Mouse (Mus musculus) kidney, embryonic 16.5 days (tissue): ENCODE results near the gene Bcorl1. TPM values are rescaled to one million over a fixed set of nuclear protein-coding genes. Genes with fewer than 3 reads are reported as not detected.

Experiments
- ATAC-seq: fragments of 200-750 bp; cut with Nextera tagmentation; 2 replicates; pipeline ENCODE4 v1.8.0; 2017; ENCODE audit warnings: moderate TSS enrichment; ENCODE audit not compliant: low FRiP score, low TSS enrichment
- H3K27ac ChIP-seq: fragments of 300-500 bp; sonication (generic); 2 replicates; pipeline ENCODE4 v1.5.1; 2014; ENCODE audit warnings: low read length
- H3K27me3 ChIP-seq: fragments of 300-500 bp; sonication (generic); 2 replicates; pipeline ENCODE4 v1.6.1; 2014; ENCODE audit warnings: low read length, control low read depth, mixed read lengths; ENCODE audit not compliant: insufficient read depth
- H3K36me3 ChIP-seq: fragments of 300-500 bp; sonication (generic); 2 replicates; pipeline ENCODE4 v1.6.1; 2014; ENCODE audit warnings: low read length, control low read depth, mixed read lengths; ENCODE audit not compliant: insufficient read depth
- H3K4me1 ChIP-seq: fragments of 300-500 bp; sonication (generic); 2 replicates; pipeline ENCODE4 v1.6.1; 2014; ENCODE audit warnings: low read length, control low read depth, mixed read lengths; ENCODE audit not compliant: insufficient read depth
- H3K4me2 ChIP-seq: fragments of 300-500 bp; sonication (generic); replicated peaks from 2 replicates; pipeline ENCODE4 v1.6.1; 2014; ENCODE audit warnings: low read depth, low read length
- H3K4me3 ChIP-seq: fragments of 300-500 bp; sonication (generic); 2 replicates; pipeline ENCODE4 v1.5.1; 2014; ENCODE audit warnings: mild to moderate bottlenecking, low read length
- H3K9ac ChIP-seq: fragments of 300-500 bp; sonication (generic); replicated peaks from 2 replicates; pipeline ENCODE4 v1.6.1; 2014; ENCODE audit warnings: low read length
- H3K9me3 ChIP-seq: fragments of 300-500 bp; sonication (generic); 2 replicates; pipeline ENCODE4 v1.6.1; 2016; ENCODE audit warnings: low read length, control low read depth
- WGBS: fragments of 180-500 bp; shearing (Covaris S2); extraction: QIAGEN DNeasy Blood & Tissue Kit; methylation state at CpG from one replicate; pipeline ENCODE4 v1.1.7; 2014; 5-methylcytosine and 5-hydroxymethylcytosine counted together
- polyA plus RNA-seq: library from polyadenylated mRNA; unstranded; fragments of >200 nt; fragmentation: Nextera tagmentation; extraction: Ambion mirVana; gene quantifications from 2 replicates; pipeline ENCODE4 v1.2.1, GENCODE M21; 2015

Bcorl1 gene
- polyA plus RNA-seq, 1 experiment from 2014 or later = 5.6 TPM

- whole genome bisulfite sequencing = 12% methylated on average over 37 of the region's 73 CpGs
- ATAC-seq = peak; percentile 66
- Histone ChIP-seq H3K4me1 (peaks cover 10% of the 10 kb centered on the region), H3K9ac (peak overlapping the region; percentile 75), H3K4me2 (peak overlapping the region; percentile 65), H3K36me3 (no peaks in the 10 kb centered on the region), H3K27ac (peak overlapping the region; percentile 69), H3K4me3 (peak overlapping the region; percentile 61), H3K9me3 (0 out of 2 replicates have a peak, but pooled peaks cover 3% of the 10 kb centered on the region), H3K27me3 (no peaks in the 10 kb centered on the region; the same call in 1 of the 2 replicates)
Measured at GRCm38 (mm10) chrX:48341621-48342161, 533 bp downstream of the Bcorl1 start.

GRCm38 (mm10) chrX:48342731-48343130 is 1.6 kb downstream of the Bcorl1 start:
- Histone ChIP-seq H3K27ac (no peak overlapping the region), H3K4me3 (peak overlapping the region; percentile 61), H3K27me3 (no peaks in the 10 kb centered on the region; the same call in 1 of the 2 replicates), H3K36me3 (no peaks in the 10 kb centered on the region), H3K4me2 (peak overlapping the region; percentile 65), H3K9me3 (0 out of 2 replicates have a peak, but pooled peaks cover 3% of the 10 kb centered on the region), H3K9ac (peak overlapping the region; percentile 44; the same call in 1 of the 2 replicates), H3K4me1 (peaks cover 10% of the 10 kb centered on the region)
- 20% methylated on average over 16 of the region's 16 CpGs for WGBS
- no peak for ATAC-seq

GRCm38 (mm10) chrX:48343461-48343952 is 2.3 kb downstream of the Bcorl1 start:
- H3K4me2 ChIP-seq = peak overlapping the region; percentile 72
- peak overlapping the region; percentile 61 for H3K4me3 ChIP-seq
- peak overlapping the region; percentile 80 for H3K27ac ChIP-seq
- H3K36me3 ChIP-seq = no peaks in the 10 kb centered on the region
- ATAC-seq = peak; percentile 93
- peak overlapping the region; percentile 72 for H3K9ac ChIP-seq
- peaks cover 10% of the 10 kb centered on the region for H3K4me1 ChIP-seq
- WGBS = 6% methylated on average over 27 of the region's 36 CpGs
- H3K9me3 ChIP-seq = 0 out of 2 replicates have a peak, but pooled peaks cover 3% of the 10 kb centered on the region
- H3K27me3 ChIP-seq = no peaks in the 10 kb centered on the region; the same call in 1 of the 2 replicates

GRCm38 (mm10) chrX:48343966-48344642 is 2.9 kb downstream of the Bcorl1 start:
- H3K4me1 ChIP-seq = peaks cover 10% of the 10 kb centered on the region
- peak overlapping the region; percentile 72 for H3K9ac ChIP-seq
- peak overlapping the region; percentile 80 for H3K27ac ChIP-seq
- 17% methylated on average over 29 of the region's 30 CpGs for WGBS
- H3K9me3 ChIP-seq = 0 out of 2 replicates have a peak, but pooled peaks cover 3% of the 10 kb centered on the region
- H3K27me3 ChIP-seq = no peaks in the 10 kb centered on the region; the same call in 1 of the 2 replicates
- ATAC-seq = peak; percentile 2; the same call in 1 of the 2 replicates
- no peaks in the 10 kb centered on the region for H3K36me3 ChIP-seq
- peak overlapping the region; percentile 61 for H3K4me3 ChIP-seq
- H3K4me2 ChIP-seq = peak overlapping the region; percentile 72

DNA sequence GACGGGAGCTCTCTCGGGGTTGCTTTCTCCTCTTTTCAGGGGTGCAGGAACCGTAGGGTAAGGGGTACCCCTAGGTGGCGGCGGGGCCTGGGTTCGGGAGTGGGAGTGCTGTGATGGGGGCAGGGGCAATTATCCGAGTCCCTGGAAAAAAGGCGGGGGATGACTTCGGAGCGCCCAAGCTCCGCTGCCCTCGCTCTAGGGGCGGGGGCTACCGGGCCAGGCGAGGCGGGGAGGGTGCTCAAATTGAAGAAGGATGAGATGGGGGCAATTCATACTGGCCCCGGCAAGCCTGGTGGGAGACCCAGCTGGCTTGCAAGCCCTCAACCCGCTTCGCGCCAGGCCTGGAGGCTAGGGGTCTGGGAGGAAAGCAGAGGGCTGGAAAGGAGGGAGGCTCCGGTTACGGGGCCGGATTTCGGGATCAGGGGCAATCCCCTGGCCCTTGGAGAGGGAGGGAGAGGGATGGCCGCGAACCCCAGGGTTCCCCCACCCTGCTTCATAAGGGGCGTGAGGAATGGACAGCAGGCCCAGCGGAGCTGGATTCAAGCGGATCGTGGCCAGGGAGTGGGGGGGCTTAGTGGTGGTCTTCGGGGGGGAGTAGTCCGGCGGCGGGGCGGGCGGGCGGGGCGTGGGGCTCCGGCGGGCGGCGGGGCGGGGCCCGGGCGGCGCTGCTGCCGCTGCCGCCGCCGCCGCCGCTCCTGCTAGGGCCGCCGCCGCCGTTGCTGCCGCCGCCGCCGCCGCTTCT is 3.7 kb downstream of the Bcorl1 start:
- peaks cover 10% of the 10 kb centered on the region for H3K4me1 ChIP-seq
- no peaks in the 10 kb centered on the region for H3K36me3 ChIP-seq
- 0 out of 2 replicates have a peak, but pooled peaks cover 3% of the 10 kb centered on the region for H3K9me3 ChIP-seq
- no peaks in the 10 kb centered on the region; the same call in 1 of the 2 replicates for H3K27me3 ChIP-seq
- H3K9ac ChIP-seq = peak overlapping the region; percentile 72
- ATAC-seq = no peak
- H3K4me3 ChIP-seq = peak overlapping the region; percentile 61
- peak overlapping the region; percentile 18; the same call in 1 of the 2 replicates for H3K27ac ChIP-seq
- H3K4me2 ChIP-seq = peak overlapping the region; percentile 72
- WGBS = 24% methylated on average over 22 of the region's 61 CpGs

GRCm38 (mm10) chrX:48345385-48345932 is 4.3 kb downstream of the Bcorl1 start:
- H3K36me3 ChIP-seq = no peaks in the 10 kb centered on the region
- H3K4me1 ChIP-seq = peaks cover 8% of the 10 kb centered on the region
- 24% methylated on average over 34 of the region's 45 CpGs for WGBS
- no peak overlapping the region; the same call in 1 of the 2 replicates for H3K27ac ChIP-seq
- ATAC-seq = no peak
- H3K4me2 ChIP-seq = peak overlapping the region; percentile 72
- peak overlapping the region; percentile 61 for H3K4me3 ChIP-seq
- no peaks in the 10 kb centered on the region; the same call in 1 of the 2 replicates for H3K27me3 ChIP-seq
- 0 out of 2 replicates have a peak, but pooled peaks cover 3% of the 10 kb centered on the region for H3K9me3 ChIP-seq
- peak overlapping the region; percentile 72 for H3K9ac ChIP-seq

- H3K36me3 ChIP-seq = no peaks in the 10 kb centered on the region
- H3K4me1 ChIP-seq = no peaks in the 10 kb centered on the region
- H3K4me2 ChIP-seq = no peak overlapping the region
- H3K4me3 ChIP-seq = no peak overlapping the region
- no peak for ATAC-seq
- no peak overlapping the region for H3K9ac ChIP-seq
- WGBS = 80% methylated on average over 6 of the region's 6 CpGs
- H3K27me3 ChIP-seq = no peaks in the 10 kb centered on the region
- no peak overlapping the region for H3K27ac ChIP-seq
- no peaks in the 10 kb centered on the region for H3K9me3 ChIP-seq
Measured at GRCm38 (mm10) chrX:48355346-48355745, 14.2 kb downstream of the Bcorl1 start.

DNA sequence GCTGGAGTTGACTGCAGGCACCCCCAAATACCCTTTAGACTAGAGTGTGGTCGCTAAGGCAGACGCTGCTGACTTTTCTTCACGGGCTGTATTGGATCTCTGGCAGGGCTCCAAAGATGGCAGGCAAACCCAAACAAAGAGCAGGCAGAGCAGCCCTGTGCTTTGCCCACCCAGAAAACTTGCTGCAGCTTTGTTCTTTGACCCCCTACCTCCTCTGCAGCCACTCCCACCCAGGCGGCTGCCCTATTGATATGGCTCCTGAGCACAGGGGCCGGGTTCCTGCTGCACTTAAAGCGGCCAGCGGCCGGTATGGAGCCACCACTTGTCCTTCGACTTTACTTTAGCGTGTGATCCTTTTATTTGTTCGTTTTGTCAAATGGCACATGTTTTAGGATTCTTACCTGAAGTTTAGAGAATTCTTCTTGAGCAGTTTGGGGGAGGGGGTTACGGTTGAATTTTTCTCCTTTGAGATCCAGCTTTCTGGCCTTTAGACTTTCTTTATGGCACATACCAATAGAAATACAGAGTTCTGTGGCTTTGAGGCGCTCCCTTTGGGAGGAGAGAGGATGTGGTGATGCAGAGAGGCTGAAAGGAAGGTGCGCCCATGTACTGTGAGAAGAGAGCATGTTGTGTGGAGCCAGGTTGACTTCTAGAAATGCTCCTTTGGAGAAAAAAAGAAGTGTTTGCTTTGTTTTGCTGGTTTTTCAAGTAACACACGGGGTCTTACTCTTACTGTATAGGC is 24.8 kb downstream of the Bcorl1 start:
- Histone ChIP-seq H3K4me2 (no peak overlapping the region), H3K27me3 (no peaks in the 10 kb centered on the region), H3K4me1 (0 out of 2 replicates have a peak, but pooled peaks cover 10% of the 10 kb centered on the region), H3K36me3 (peaks cover 21% of the 10 kb centered on the region), H3K4me3 (no peak overlapping the region), H3K27ac (no peak overlapping the region), H3K9ac (no peak overlapping the region), H3K9me3 (no peaks in the 10 kb centered on the region)
- ATAC-seq = peak; percentile 61; the same call in 1 of the 2 replicates
- WGBS = 40% methylated on average over 15 of the region's 15 CpGs

- Histone ChIP-seq H3K27me3 (no peaks in the 10 kb centered on the region), H3K36me3 (peaks cover 23% of the 10 kb centered on the region), H3K27ac (no peak overlapping the region), H3K9ac (no peak overlapping the region), H3K4me1 (0 out of 2 replicates have a peak, but pooled peaks cover 10% of the 10 kb centered on the region), H3K9me3 (no peaks in the 10 kb centered on the region), H3K4me3 (no peak overlapping the region), H3K4me2 (no peak overlapping the region)
- 92% methylated on average over 9 of the region's 9 CpGs for WGBS
- ATAC-seq = no peak
Measured at GRCm38 (mm10) chrX:48367841-48368240, 26.7 kb downstream of the Bcorl1 start.
